Mouse (Mus musculus) olfactory bulb, adult 2 months (tissue): ENCODE measurements around the gene Fancc.

ENCODE experiments used
- CTCF ChIP-seq: fragments of 200-500 bp; IDR thresholded peaks from 2 replicates; pipeline ENCODE4 v1.5.1; 2012; ENCODE audit warnings: low read depth, mild to moderate bottlenecking, low read length, moderate library complexity; ENCODE audit not compliant: insufficient read depth
- POLR2A ChIP-seq: fragments of 200-500 bp; IDR thresholded peaks from 2 replicates; pipeline ENCODE4 v1.6.1; 2012; ENCODE audit warnings: mild to moderate bottlenecking, low read depth, low read length, moderate library complexity; ENCODE audit not compliant: insufficient read depth

GRCm38 (mm10) chr13:63286483-63287102 is 210.5 kb downstream of the Fancc start:
- TF ChIP-seq CTCF, result no peak
- TF ChIP-seq POLR2A, result no peak
